Mouse (Mus musculus): ENCODE measurements around the gene Nostrin.

DNA sequence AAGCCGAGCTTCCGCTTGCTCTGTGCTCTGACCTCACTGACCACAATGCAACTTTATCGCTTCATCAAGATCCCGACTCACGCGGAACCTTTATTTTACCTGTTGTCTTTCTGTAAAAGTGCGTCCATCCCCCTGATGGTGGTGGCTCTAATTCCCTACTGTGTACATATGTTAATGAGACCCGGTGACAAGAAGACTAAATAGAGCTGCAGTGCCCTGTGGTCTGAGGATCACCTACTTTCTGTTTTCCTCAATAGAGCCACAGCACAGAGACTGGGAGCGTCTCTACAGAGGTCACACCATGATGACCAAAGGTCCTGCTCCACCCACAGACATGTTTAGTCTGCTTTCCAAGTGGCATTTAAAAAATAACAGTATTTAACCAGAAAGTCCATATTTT lies 91.3 kb downstream of the Nostrin start:
- TF ChIP-seq CTCF (IDR thresholded peaks at IDR 0.05; ENCODE audit: low read depth, low read length) (no peak), GATA1 (IDR thresholded peaks at IDR 0.05; ENCODE audit: borderline replicate concordance, low read length) (no peak), POLR2AphosphoS5 (IDR thresholded peaks at IDR 0.05; ENCODE audit: insufficient replicate concordance, low read depth, low read length) (no peak)

Measured in G1E (cell line).